Mouse (Mus musculus) embryo, embryonic 11 days (tissue): Measurements from ENCODE around the gene Dnaaf1.

Experiments used
- DNase-seq: peaks from one replicate; pipeline ENCODE4 v3.0.0-alpha.2; 2015

Gene Dnaaf1

GRCm38 (mm10) chr8:119624916-119625315 is 49.9 kb downstream of the Dnaaf1 start:
- DNase-seq: no peak

DNA sequence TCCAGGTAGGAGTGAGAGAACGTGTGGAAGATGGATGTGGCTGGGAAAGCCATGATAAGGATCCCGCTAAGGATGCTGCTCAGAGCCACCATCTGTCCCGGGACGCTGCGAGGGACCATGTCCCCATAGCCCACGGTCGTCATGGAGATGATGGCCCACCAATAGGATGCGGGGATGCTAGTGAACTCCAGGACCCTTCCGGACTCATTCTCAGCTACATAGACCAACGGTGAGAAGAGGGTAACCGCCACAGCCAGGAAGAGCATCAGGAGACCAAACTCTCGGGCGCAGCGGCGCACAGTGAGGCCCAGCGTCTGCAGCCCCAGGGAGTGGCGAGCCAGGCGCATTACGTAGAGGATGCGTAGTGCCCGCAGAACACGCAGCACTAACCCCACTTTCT is 50.8 kb downstream of the Dnaaf1 start:
- DNase-seq: no peak

- DNase-seq: no peak
Measured at GRCm38 (mm10) chr8:119627199-119627598, 52.2 kb downstream of the Dnaaf1 start.

GRCm38 (mm10) chr8:119627613-119628359 is 52.8 kb downstream of the Dnaaf1 start:
- DNase-seq: peak; percentile 63

- peak; percentile 65 for DNase-seq
Measured at GRCm38 (mm10) chr8:119630841-119631240, 55.8 kb downstream of the Dnaaf1 start.

- no peak for DNase-seq
Measured at GRCm38 (mm10) chr8:119632246-119632645, 57.2 kb downstream of the Dnaaf1 start.

- no peak for DNase-seq
Measured at GRCm38 (mm10) chr8:119632909-119633308, 57.9 kb downstream of the Dnaaf1 start.

GRCm38 (mm10) chr8:119634616-119635336 is 59.7 kb downstream of the Dnaaf1 start:
- DNase-seq: peak; percentile 49

- DNase-seq: no peak
Measured at GRCm38 (mm10) chr8:119635378-119635777, 60.3 kb downstream of the Dnaaf1 start, which contains the start of gene Kcng4. TSS of gene Kcng4 (minus strand) at chr8:119635680.

DNA sequence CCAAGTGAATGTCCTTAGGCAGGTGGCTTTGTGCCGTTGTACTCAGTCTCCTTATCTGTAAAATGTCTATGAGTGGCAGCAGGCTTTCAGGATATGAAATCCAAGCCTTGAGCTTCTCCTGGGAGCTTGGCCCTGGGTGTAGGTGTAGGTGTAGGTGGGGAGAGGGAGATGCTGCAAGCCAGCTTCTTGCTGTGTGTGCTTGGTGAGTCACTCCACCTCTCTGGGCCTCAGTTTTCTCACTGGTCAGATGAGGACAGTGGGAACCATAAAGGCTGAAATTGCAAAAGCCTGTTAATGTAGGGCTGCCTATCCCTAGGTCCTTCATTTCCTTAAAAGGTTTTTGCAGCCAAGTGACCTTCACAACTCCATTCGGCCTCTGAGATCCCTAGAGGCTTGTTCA is 60.9 kb downstream of the Dnaaf1 start:
- DNase-seq: no peak

- no peak for DNase-seq
Measured at GRCm38 (mm10) chr8:119636766-119637165, 61.7 kb downstream of the Dnaaf1 start.

DNA sequence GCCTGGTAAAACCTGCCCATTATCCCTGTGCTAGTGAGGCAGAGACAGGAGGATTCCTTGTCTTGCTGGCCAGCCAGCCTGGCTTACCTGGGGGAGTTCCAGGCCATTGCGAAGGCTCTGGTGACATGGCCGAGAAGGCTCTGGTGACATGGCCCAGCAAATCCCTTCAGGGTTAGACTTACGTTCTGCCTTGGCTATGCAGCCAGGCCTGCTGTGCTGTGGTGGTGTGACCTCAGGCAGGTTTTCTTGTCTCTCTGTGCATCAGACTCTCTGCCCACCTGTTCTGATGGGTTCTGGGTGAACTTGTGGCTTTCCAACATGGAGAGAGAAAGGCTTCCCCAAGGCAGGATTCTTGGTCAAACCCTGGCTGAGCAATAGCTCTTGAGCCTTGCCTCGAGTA is 62.3 kb downstream of the Dnaaf1 start:
- no peak for DNase-seq

GRCm38 (mm10) chr8:119638261-119638660 is 63.2 kb downstream of the Dnaaf1 start:
- no peak for DNase-seq

DNA sequence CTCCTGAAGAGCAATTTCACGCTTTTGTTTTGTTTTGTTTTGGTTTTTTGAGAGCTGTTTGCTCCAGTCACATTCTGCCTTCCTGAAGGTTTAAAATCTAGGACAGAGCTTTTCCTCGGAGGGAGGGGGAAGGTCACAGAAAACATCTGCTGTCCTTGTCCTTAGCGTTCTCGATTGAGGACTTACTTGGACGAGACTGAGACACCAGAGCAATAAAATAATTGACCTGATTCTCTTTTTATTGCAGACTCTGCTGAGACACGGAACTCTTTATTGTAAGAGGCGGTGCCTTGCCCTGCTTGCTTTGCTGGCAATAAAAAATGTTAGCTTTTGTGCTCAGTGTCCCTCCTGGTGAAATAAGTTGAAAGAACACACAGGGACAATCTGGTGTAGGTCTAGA is 64.8 kb downstream of the Dnaaf1 start:
- no peak for DNase-seq

- no peak for DNase-seq
Measured at GRCm38 (mm10) chr8:119641058-119641457, 66.0 kb downstream of the Dnaaf1 start.

DNA sequence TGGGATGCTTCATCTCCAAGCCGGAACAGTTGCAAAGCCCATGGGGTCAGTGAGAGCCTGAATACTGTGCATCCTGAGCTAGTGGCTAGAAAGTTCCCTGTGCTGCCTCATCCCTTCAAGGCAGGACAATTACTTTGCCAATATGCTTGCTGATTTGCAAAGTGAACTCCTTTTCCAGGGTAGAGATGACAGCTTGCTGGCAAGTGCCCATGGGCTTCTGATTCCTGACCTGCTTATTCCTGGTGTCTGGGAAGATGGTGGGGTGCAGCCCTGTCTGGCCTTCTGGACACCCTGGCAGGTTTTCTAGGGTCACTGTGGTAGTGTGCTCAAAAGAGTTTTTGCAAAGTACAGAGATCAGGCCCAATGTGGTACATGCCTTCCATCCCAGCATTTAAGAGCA is 67.9 kb downstream of the Dnaaf1 start:
- no peak for DNase-seq

GRCm38 (mm10) chr8:119644429-119644960 is 69.5 kb downstream of the Dnaaf1 start:
- no peak for DNase-seq

DNA sequence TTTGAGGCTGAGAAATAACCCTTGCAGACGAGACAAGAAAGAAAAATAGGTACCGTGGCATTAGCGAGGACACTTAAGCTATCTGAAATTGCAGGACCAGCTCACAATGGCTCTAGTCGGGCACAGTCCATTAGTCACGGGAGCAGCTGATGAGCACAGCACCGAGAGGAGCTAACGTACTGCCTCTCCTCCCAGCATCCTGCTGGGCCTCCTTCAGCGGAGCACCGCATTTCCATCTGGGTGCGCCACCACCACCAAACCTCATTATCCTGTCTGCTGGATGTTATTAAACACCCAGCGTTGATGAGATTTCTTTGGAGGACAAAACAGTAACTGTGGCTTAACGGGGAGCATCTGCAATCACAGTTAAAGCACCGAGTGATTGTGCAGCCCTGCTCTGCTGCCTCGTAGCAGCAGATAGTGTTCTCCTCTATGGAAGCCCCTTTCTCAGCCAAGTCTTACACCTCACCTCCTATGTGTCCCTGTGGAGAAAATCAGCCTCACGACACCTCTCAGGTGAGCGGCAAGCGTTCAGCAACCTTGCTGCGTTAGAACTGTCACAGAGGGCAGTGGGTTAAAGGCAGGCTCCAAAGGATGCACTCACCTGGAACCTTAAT is 70.1 kb downstream of the Dnaaf1 start:
- no peak for DNase-seq

DNA sequence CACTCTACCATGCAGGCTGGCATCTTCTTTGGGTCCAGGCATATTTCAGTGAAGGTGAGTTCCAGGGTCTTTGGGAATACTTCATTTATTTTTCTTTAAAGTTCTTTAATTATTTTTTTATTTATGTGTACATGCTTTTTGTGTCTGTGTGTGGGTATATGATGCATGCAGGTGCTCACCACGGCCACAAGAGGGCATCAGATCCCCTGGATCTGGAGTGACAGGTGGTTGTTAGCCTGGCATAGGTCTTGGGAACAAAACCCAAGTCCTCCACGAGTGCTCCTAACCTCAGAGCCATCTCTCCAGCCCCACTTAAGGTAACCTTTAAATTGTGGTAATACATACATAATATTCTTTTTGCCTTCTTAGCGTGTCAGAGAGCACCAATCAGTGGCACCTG is 71.2 kb downstream of the Dnaaf1 start:
- no peak for DNase-seq

DNA sequence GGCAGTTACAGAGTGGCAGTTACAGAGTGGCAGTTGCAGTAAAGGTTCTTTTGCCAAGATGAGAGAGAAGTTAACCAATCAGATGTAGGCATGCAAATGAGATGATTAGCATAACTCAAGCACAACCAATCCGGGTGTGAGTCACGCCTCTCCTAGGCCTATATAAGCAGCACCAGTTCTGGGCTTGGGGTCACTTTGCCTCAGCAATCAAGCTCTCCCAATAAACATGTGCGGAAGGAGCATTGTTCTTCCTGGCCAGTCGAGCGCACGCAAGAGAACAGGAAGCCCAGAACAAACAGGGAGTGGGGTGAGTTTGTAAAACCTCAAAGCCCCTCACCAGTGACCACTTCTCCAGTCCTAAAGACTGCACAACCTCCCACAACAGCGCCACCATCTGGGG is 71.8 kb downstream of the Dnaaf1 start:
- no peak for DNase-seq
